Mouse (Mus musculus): ENCODE measurements around the gene Gm10428.

DNA sequence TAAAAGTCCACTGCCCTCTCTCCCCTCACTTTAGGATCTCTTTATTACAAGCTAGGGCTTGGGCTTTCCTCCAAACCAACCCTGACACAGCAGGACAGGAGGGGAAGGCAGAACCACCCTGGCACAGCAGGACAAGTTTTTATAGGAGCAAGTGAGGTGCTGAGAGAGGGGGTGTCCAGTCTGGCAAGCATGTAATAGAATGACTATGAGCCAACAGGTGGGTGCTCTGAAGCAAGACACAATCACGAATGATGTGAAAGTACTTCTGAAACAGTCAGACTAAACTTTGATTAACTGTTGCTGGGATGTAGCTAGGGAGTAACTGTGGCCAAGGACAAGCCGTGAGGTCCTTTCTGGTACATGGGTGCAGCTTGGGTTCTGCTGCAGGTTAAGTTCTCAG lies 46.8 kb upstream of the Gm10428 start:
- TF ChIP-seq POLR2A (IDR thresholded peaks at IDR 0.05; ENCODE audit: borderline replicate concordance, low read depth, low read length) (no peak), CTCF (IDR thresholded peaks at IDR 0.05; ENCODE audit: low read depth, low read length) (no peak)
